Mouse (Mus musculus) stomach, postnatal 0 days (tissue): ENCODE data around the gene Tmc4.

ENCODE experiments used
- CTCF ChIP-seq: IDR thresholded peaks from 2 replicates; pipeline ENCODE4 v1.5.1; 2016; ENCODE audit warnings: antibody characterized with exemption, low read depth, mild to moderate bottlenecking, moderate library complexity
- EP300 ChIP-seq: optimal IDR thresholded peaks from 2 replicates; pipeline ENCODE3; 2016; ENCODE audit warnings: antibody characterized with exemption

GRCm38 (mm10) chr7:3630478-3630815 lies 46.9 kb downstream of the Tmc4 start:
- TF ChIP-seq CTCF (no peak), EP300 (no peak)
